Mouse (Mus musculus) small intestine, adult 2 months (tissue): ENCODE data around the gene Ube2d1.

ENCODE experiments used
- CTCF ChIP-seq: fragments of 200-500 bp; IDR thresholded peaks from 2 replicates; pipeline ENCODE4 v1.5.1; 2012; ENCODE audit warnings: low read depth, mild to moderate bottlenecking, control low read depth, inconsistent platforms, low read length, moderate library complexity, mixed read lengths; ENCODE audit not compliant: insufficient replicate concordance, insufficient read length; ENCODE audit errors: extremely low read depth
- POLR2A ChIP-seq: fragments of 200-500 bp; IDR thresholded peaks from 2 replicates; pipeline ENCODE4 v1.6.1; 2012; ENCODE audit warnings: low read depth, mild to moderate bottlenecking, control low read depth, inconsistent platforms, low read length, moderate library complexity

- no peak for TF ChIP-seq CTCF
- TF ChIP-seq POLR2A = no peak
Observed at GRCm38 (mm10) chr10:71300161-71300560, 15.1 kb upstream of the Ube2d1 start.
